Mouse (Mus musculus) CH12.LX (cell line): Measurements from ENCODE around the gene Dtnb. TPM values are rescaled to one million over a fixed set of nuclear protein-coding genes. Genes with fewer than 3 reads are reported as not detected.

Experiments
- DNase-seq: peaks from one replicate; pipeline ENCODE4 v3.0.0-alpha.2; 2013; ENCODE audit errors: extremely low read depth
- H3K27ac ChIP-seq: 2 replicates; pipeline ENCODE4 v1.5.1; 2012; ENCODE audit warnings: low read depth, mild to moderate bottlenecking, control low read depth, moderate library complexity; ENCODE audit not compliant: insufficient read depth
- H3K27me3 ChIP-seq: replicated peaks from 2 replicates; pipeline ENCODE3; 2012; ENCODE audit warnings: inconsistent platforms
- H3K36me3 ChIP-seq, 2 experiments: replicated peaks in 1 of 2; 2 replicates each; pipeline versions ENCODE3 to v1.6.1; 2012; ENCODE audit warnings: inconsistent platforms in 1 of 2, low read length in 1 of 2, mild to moderate bottlenecking in 1 of 2, mixed read lengths in 1 of 2, moderate library complexity in 1 of 2; ENCODE audit not compliant: control insufficient read depth in 1 of 2, insufficient read depth in 1 of 2
- H3K4me1 ChIP-seq, 2 experiments: 2 replicates each; pipeline ENCODE4 v1.6.1; 2012; ENCODE audit warnings: inconsistent platforms in 1 of 2, moderate library complexity in 1 of 2; ENCODE audit not compliant: insufficient read depth in 2 of 2, control insufficient read depth in 1 of 2
- H3K4me2 ChIP-seq: 2 replicates; pipeline ENCODE4 v1.6.1; 2012; ENCODE audit warnings: low read depth, mild to moderate bottlenecking, control low read depth; ENCODE audit not compliant: poor library complexity, insufficient read depth, severe bottlenecking
- H3K4me3 ChIP-seq, 3 experiments: fragments of 150-350 bp in 1 of 3; sonication (generic) in 1 of 3; replicated peaks in 1 of 3; 2 replicates each; pipeline versions ENCODE3 to v1.5.1; 2011 to 2012; ENCODE audit warnings: low read depth in 2 of 3, low read length in 2 of 3, mild to moderate bottlenecking in 2 of 3, moderate library complexity in 2 of 3, control low read depth in 1 of 3, improper control_type of control experiment in 1 of 3, inconsistent platforms in 1 of 3, mixed read lengths in 1 of 3; ENCODE audit not compliant: poor library complexity in 1 of 3
- H3K79me2 ChIP-seq: replicated peaks from 2 replicates; pipeline ENCODE4 v1.6.1; 2012; ENCODE audit warnings: mild to moderate bottlenecking, moderate library complexity; ENCODE audit not compliant: control insufficient read depth, poor library complexity, insufficient read depth, severe bottlenecking; ENCODE audit errors: extremely low read depth
- H3K9ac ChIP-seq: 2 replicates; pipeline ENCODE4 v1.6.1; 2012; ENCODE audit warnings: low read depth, mild to moderate bottlenecking, control low read depth, moderate library complexity; ENCODE audit not compliant: insufficient read depth
- H3K9me3 ChIP-seq: replicated peaks from 2 replicates; pipeline ENCODE3; 2012; ENCODE audit warnings: low read length, inconsistent platforms, mixed read lengths
- BHLHE40 ChIP-seq: IDR thresholded peaks from 2 replicates; pipeline ENCODE4 v1.6.1; 2011; ENCODE audit warnings: mild to moderate bottlenecking, low read depth, low read length, improper control_type of control experiment
- E2F4 ChIP-seq: IDR thresholded peaks from 2 replicates; pipeline ENCODE4 v1.6.1; 2011; ENCODE audit warnings: low read depth, low read length, improper control_type of control experiment; ENCODE audit not compliant: insufficient replicate concordance
- ETS1 ChIP-seq: conservative IDR thresholded peaks from 2 replicates; pipeline ENCODE4 v1.6.1; 2012; ENCODE audit warnings: low read depth, mild to moderate bottlenecking, inconsistent platforms, low read length, improper control_type of control experiment, moderate library complexity
- IRF4 ChIP-seq: IDR thresholded peaks from 2 replicates; pipeline ENCODE4 v1.6.1; 2014; ENCODE audit warnings: low read depth, mild to moderate bottlenecking, inconsistent platforms, low read length, improper control_type of control experiment
- JUN ChIP-seq: IDR thresholded peaks from 2 replicates; pipeline ENCODE4 v1.6.1; 2011; ENCODE audit warnings: low read depth, mild to moderate bottlenecking, low read length, improper control_type of control experiment, moderate library complexity; ENCODE audit not compliant: insufficient read depth
- MAFK ChIP-seq: IDR thresholded peaks from 2 replicates; pipeline ENCODE4 v1.6.1; 2011; ENCODE audit warnings: low read length, improper control_type of control experiment; ENCODE audit not compliant: insufficient replicate concordance
- MAZ ChIP-seq: IDR thresholded peaks from 2 replicates; pipeline ENCODE4 v1.6.1; 2012; ENCODE audit warnings: low read depth, mild to moderate bottlenecking, inconsistent platforms, low read length, improper control_type of control experiment, moderate library complexity
- MXI1 ChIP-seq: IDR thresholded peaks from 2 replicates; pipeline ENCODE4 v1.6.1; 2011; ENCODE audit warnings: mild to moderate bottlenecking, low read depth, low read length, improper control_type of control experiment
- MYC ChIP-seq: IDR thresholded peaks from 2 replicates; pipeline ENCODE4 v1.6.1; 2011; ENCODE audit warnings: low read depth, mild to moderate bottlenecking, improper control_type of control experiment, low read length
- PAX5 ChIP-seq: IDR thresholded peaks from 2 replicates; pipeline ENCODE4 v1.6.1; 2012; ENCODE audit warnings: low read length, inconsistent platforms, mixed read lengths
- POLR2A ChIP-seq: IDR thresholded peaks from 2 replicates; pipeline ENCODE4 v1.6.1; 2011; ENCODE audit warnings: low read depth, mild to moderate bottlenecking, improper control_type of control experiment, low read length
- POLR2AphosphoS2 ChIP-seq: IDR thresholded peaks from 2 replicates; pipeline ENCODE4 v1.6.1; 2011; ENCODE audit warnings: low read depth, low read length, improper control_type of control experiment
- RCOR1 ChIP-seq: conservative IDR thresholded peaks from 2 replicates; pipeline ENCODE4 v1.6.1; 2012; ENCODE audit warnings: low read depth, mild to moderate bottlenecking, inconsistent platforms, low read length, improper control_type of control experiment
- SIN3A ChIP-seq: IDR thresholded peaks from 2 replicates; pipeline ENCODE4 v1.6.1; 2012; ENCODE audit warnings: low read length, improper control_type of control experiment, inconsistent platforms
- TBP ChIP-seq: conservative IDR thresholded peaks from 2 replicates; pipeline ENCODE4 v1.6.1; 2011; ENCODE audit warnings: low read depth, low read length, improper control_type of control experiment
- TCF12 ChIP-seq: IDR thresholded peaks from 2 replicates; pipeline ENCODE4 v1.6.1; 2014; ENCODE audit warnings: low read depth, mild to moderate bottlenecking, inconsistent platforms, low read length, improper control_type of control experiment
- USF2 ChIP-seq: conservative IDR thresholded peaks from 2 replicates; pipeline ENCODE4 v1.6.1; 2011; ENCODE audit warnings: low read depth, low read length, improper control_type of control experiment
- ZC3H11A ChIP-seq: IDR thresholded peaks from 2 replicates; pipeline ENCODE4 v1.6.1; 2012; ENCODE audit warnings: low read depth, mild to moderate bottlenecking, inconsistent platforms, low read length, improper control_type of control experiment
- dilution Hi-C: fragments of 300-500 bp; cut with MboI; formaldehyde crosslinking; loops from 2 replicates; pipeline ENCODE4 v1.14.3; 2020; ENCODE audit warnings: low sequenced_read_pairs; ENCODE audit not compliant: extremely low pct_unique_long_range_greater_than_20kb, extremely low pct_ligation_motif_present
- in situ Hi-C: fragments of 300-500 bp; cut with MboI; formaldehyde crosslinking; loops from 3 replicates; pipeline ENCODE4 v1.14.3; 2019; ENCODE audit warnings: low sequenced_read_pairs, low pct_ligation_motif_present, low pct_unique_long_range_greater_than_20kb, mixed read lengths
- polyA plus RNA-seq: library from polyadenylated mRNA; unstranded; fragments of >175 nt; gene quantifications from 2 replicates; pipeline ENCODE4 v1.2.1, GENCODE M21; 2012; ENCODE audit warnings: low read depth; ENCODE audit not compliant: insufficient read length
- total RNA-seq, 2 experiments: library from RNA; depleted of rRNA; stranded (reverse); fragments of 300-350 nt in 1 of 2; fragments of >200 nt in 1 of 2; gene quantifications; 2 replicates each; pipeline ENCODE4 v1.2.3; 2012 to 2014

Dtnb gene
- total and polyA plus RNA-seq, 3 experiments: 8.1 to 26.0 (median 17.4) TPM

GRCm38 (mm10) chr12:3755522-3755921 lies 183.3 kb downstream of the Dtnb start:
- Histone ChIP-seq H3K36me3 (peaks cover 0 to 8% of the 10 kb centered on the region in 2 experiments), H3K9ac (no peak overlapping the region), H3K4me1 (peaks cover 12 to 36% of the 10 kb centered on the region in 2 experiments), H3K4me2 (no peak overlapping the region), H3K4me3 (no peak overlapping the region), H3K27me3 (no peaks in the 10 kb centered on the region), H3K9me3 (no peaks in the 10 kb centered on the region), H3K27ac (no peak overlapping the region), H3K79me2 (no peaks in the 10 kb centered on the region)
- in situ Hi-C loops: no loop called here
- dilution Hi-C loops: no loop called here
- DNase-seq: no peak
- TF ChIP-seq BHLHE40 (no peak), RCOR1 (no peak), POLR2A (no peak)

- no peak overlapping the region for H3K9ac ChIP-seq
- no peaks in the 10 kb centered on the region for H3K27me3 ChIP-seq
These were observed 184.0 kb downstream of the Dtnb start for GRCm38 (mm10) chr12:3756216-3756615.

GRCm38 (mm10) chr12:3758127-3758526 lies 185.9 kb downstream of the Dtnb start:
- Histone ChIP-seq H3K4me2 (no peak overlapping the region), H3K9ac (no peak overlapping the region), H3K9me3 (no peaks in the 10 kb centered on the region), H3K4me1 (peaks cover 12 to 40% of the 10 kb centered on the region in 2 experiments), H3K27me3 (no peaks in the 10 kb centered on the region)
- dilution Hi-C loops: no loop called here
- TF ChIP-seq TBP (no peak), RCOR1 (no peak), MXI1 (no peak), MAFK (no peak), POLR2A (no peak), IRF4 (no peak), SIN3A (no peak), TCF12 (no peak)
- TF ChIP-seq, all 38 proteins: peak for 0
- Histone ChIP-seq H3K4me3 (no peak overlapping the region), H3K36me3 (no peaks in the 10 kb centered on the region), H3K27ac (no peak overlapping the region), H3K79me2 (no peaks in the 10 kb centered on the region)
- in situ Hi-C loops: no loop called here
- no peak for DNase-seq

More at GRCm38 (mm10) chr12:3756216-3756615, 184.0 kb downstream of the Dtnb start:
- TF ChIP-seq POLR2AphosphoS2 (no peak), JUN (no peak), BHLHE40 (no peak), USF2 (no peak), E2F4 (no peak), MYC (no peak), MAZ (no peak), RCOR1 (no peak), PAX5 (no peak), ETS1 (no peak), ZC3H11A (no peak)
- in situ Hi-C loops (no loop called here), dilution Hi-C loops (no loop called here)
- no peak for DNase-seq
- Histone ChIP-seq H3K36me3 (peaks cover 0 to 8% of the 10 kb centered on the region in 2 experiments), H3K9me3 (no peaks in the 10 kb centered on the region), H3K4me3 (no peak overlapping the region), H3K4me2 (no peak overlapping the region), H3K79me2 (no peaks in the 10 kb centered on the region), H3K4me1 (peaks cover 12 to 40% of the 10 kb centered on the region in 2 experiments), H3K27ac (no peak overlapping the region)
